Mouse (Mus musculus) c-Kit-positive CD71-positive TER-119-positive erythroid progenitor cells, embryonic 14.5 days (primary cell): ENCODE results near the gene Zfp706.
A peak's percentile ranks its signal among the peaks of the same experiment; 100 is the strongest.

Experiments used
- DNase-seq: peaks from one replicate; pipeline ENCODE4 v3.0.0-alpha.2; 2013; ENCODE audit warnings: low spot score

Zfp706 gene

GRCm38 (mm10) chr15:37007233-37007958 is at the start of gene Zfp706:
Gene Zfp706, minus strand, starts transcription at chr15:37007773.
- peak; percentile 97 for DNase-seq

GRCm38 (mm10) chr15:37054582-37054981 is 47.0 kb upstream of the Zfp706 start:
- no peak for DNase-seq

GRCm38 (mm10) chr15:37053085-37053762 is 45.7 kb upstream of the Zfp706 start:
- DNase-seq: no peak

GRCm38 (mm10) chr15:37047403-37047802 is 39.8 kb upstream of the Zfp706 start:
- DNase-seq: no peak

- DNase-seq: no peak
These were observed 39.0 kb upstream of the Zfp706 start for GRCm38 (mm10) chr15:37046586-37046985.

- no peak for DNase-seq
These were observed 38.6 kb upstream of the Zfp706 start for GRCm38 (mm10) chr15:37046131-37046530.

- DNase-seq: no peak
These were observed 37.9 kb upstream of the Zfp706 start for GRCm38 (mm10) chr15:37045456-37045855.

GRCm38 (mm10) chr15:37042559-37042958 is 35.0 kb upstream of the Zfp706 start:
- no peak for DNase-seq

GRCm38 (mm10) chr15:37041214-37041613 is 33.6 kb upstream of the Zfp706 start:
- no peak for DNase-seq

GRCm38 (mm10) chr15:37038666-37039065 is 31.1 kb upstream of the Zfp706 start:
- no peak for DNase-seq

- no peak for DNase-seq
These were observed 30.1 kb upstream of the Zfp706 start for GRCm38 (mm10) chr15:37037704-37038103.

GRCm38 (mm10) chr15:37036481-37037156 is 29.0 kb upstream of the Zfp706 start:
- DNase-seq: no peak

- DNase-seq: no peak
These were observed 26.6 kb upstream of the Zfp706 start for GRCm38 (mm10) chr15:37034155-37034554.

GRCm38 (mm10) chr15:37033431-37033830 is 25.9 kb upstream of the Zfp706 start:
- DNase-seq: no peak

- DNase-seq: no peak
These were observed 24.0 kb upstream of the Zfp706 start for GRCm38 (mm10) chr15:37031334-37032150.

- no peak for DNase-seq
These were observed 23.4 kb upstream of the Zfp706 start for GRCm38 (mm10) chr15:37030929-37031328.

- no peak for DNase-seq
These were observed 20.4 kb upstream of the Zfp706 start for GRCm38 (mm10) chr15:37027956-37028355.

GRCm38 (mm10) chr15:37026458-37026857 is 18.9 kb upstream of the Zfp706 start:
- no peak for DNase-seq

GRCm38 (mm10) chr15:37020581-37021245 is 13.1 kb upstream of the Zfp706 start:
- DNase-seq: no peak

GRCm38 (mm10) chr15:37019434-37019833 is 11.9 kb upstream of the Zfp706 start:
- DNase-seq: no peak

- no peak for DNase-seq
These were observed 4.3 kb upstream of the Zfp706 start for GRCm38 (mm10) chr15:37011897-37012296.

GRCm38 (mm10) chr15:37011316-37011715 is 3.7 kb upstream of the Zfp706 start:
- no peak for DNase-seq
